Mouse (Mus musculus): ENCODE measurements around the gene Bves.
"Not testable (repeated sequence)": the region's sequence is repeated elsewhere in the genome, so short reads cannot be mapped to it uniquely, and the experiment has no call there.

Bves gene

GRCm38 (mm10) chr10:45335434-45336422, at the start of gene Bves:
Gene Bves (plus strand): TSS chr10:45335772.
- DNase-seq (ENCODE audit: low spot score in 2 of 2) = no peak

- DNase-seq (ENCODE audit: low spot score in 2 of 2) = no peak
Observed at GRCm38 (mm10) chr10:45288351-45288750, 47.2 kb upstream of the Bves start.

- no peak for DNase-seq (ENCODE audit: low spot score in 2 of 2)
Observed at GRCm38 (mm10) chr10:45289218-45290105, 46.1 kb upstream of the Bves start.

- DNase-seq (ENCODE audit: low spot score in 2 of 2) = no peak
Observed at GRCm38 (mm10) chr10:45290618-45291017, 45.0 kb upstream of the Bves start.

GRCm38 (mm10) chr10:45292159-45292558, 43.4 kb upstream of the Bves start:
- not testable (repeated sequence) for DNase-seq (ENCODE audit: low spot score in 2 of 2)

GRCm38 (mm10) chr10:45295093-45295492, 40.5 kb upstream of the Bves start:
- no peak for DNase-seq (ENCODE audit: low spot score in 2 of 2)

- no peak for DNase-seq (ENCODE audit: low spot score in 2 of 2)
Observed at GRCm38 (mm10) chr10:45298503-45298902, 37.1 kb upstream of the Bves start.

GRCm38 (mm10) chr10:45299509-45299908, 36.1 kb upstream of the Bves start:
- no peak for DNase-seq (ENCODE audit: low spot score in 2 of 2)

GRCm38 (mm10) chr10:45303315-45304036, 32.1 kb upstream of the Bves start:
- DNase-seq (ENCODE audit: low spot score in 2 of 2) = no peak

- no peak for DNase-seq (ENCODE audit: low spot score in 2 of 2)
Observed at GRCm38 (mm10) chr10:45305173-45305572, 30.4 kb upstream of the Bves start.

- DNase-seq (ENCODE audit: low spot score in 2 of 2) = no peak
Observed at GRCm38 (mm10) chr10:45311129-45311528, 24.4 kb upstream of the Bves start.

- DNase-seq (ENCODE audit: low spot score in 2 of 2) = no peak
Observed at GRCm38 (mm10) chr10:45311624-45312023, 23.9 kb upstream of the Bves start.

- no peak for DNase-seq (ENCODE audit: low spot score in 2 of 2)
Observed at GRCm38 (mm10) chr10:45314865-45315264, 20.7 kb upstream of the Bves start.

GRCm38 (mm10) chr10:45318922-45319321, 16.6 kb upstream of the Bves start:
- DNase-seq (ENCODE audit: low spot score in 2 of 2) = no peak

- no peak for DNase-seq (ENCODE audit: low spot score in 2 of 2)
Observed at GRCm38 (mm10) chr10:45320296-45320695, 15.3 kb upstream of the Bves start.

GRCm38 (mm10) chr10:45324159-45324558, 11.4 kb upstream of the Bves start:
- no peak for DNase-seq (ENCODE audit: low spot score in 2 of 2)

- DNase-seq (ENCODE audit: low spot score in 2 of 2) = no peak
Observed at GRCm38 (mm10) chr10:45328196-45329000, 7.2 kb upstream of the Bves start.

- no peak for DNase-seq (ENCODE audit: low spot score in 2 of 2)
Observed at GRCm38 (mm10) chr10:45334925-45335324, 647 bp upstream of the Bves start.

GRCm38 (mm10) chr10:45339106-45339505, 3.5 kb downstream of the Bves start:
- no peak for DNase-seq (ENCODE audit: low spot score in 2 of 2)

GRCm38 (mm10) chr10:45344381-45344780, 8.8 kb downstream of the Bves start:
- no peak for DNase-seq (ENCODE audit: low spot score in 2 of 2)

GRCm38 (mm10) chr10:45345217-45345616, 9.6 kb downstream of the Bves start:
- no peak for DNase-seq (ENCODE audit: low spot score in 2 of 2)

Measured in spleen, postnatal 4 days (tissue).